Mouse (Mus musculus): ENCODE results near the gene Gm28053. TPM values are rescaled to one million over a fixed set of nuclear protein-coding genes. Genes with fewer than 3 reads are reported as not detected.

Gm28053 gene
- 0.94 TPM in 1 of 2 replicates, not detected in the other for polyA plus RNA-seq (2014; fragmentation: Nextera tagmentation; extraction: Ambion mirVana)

DNA sequence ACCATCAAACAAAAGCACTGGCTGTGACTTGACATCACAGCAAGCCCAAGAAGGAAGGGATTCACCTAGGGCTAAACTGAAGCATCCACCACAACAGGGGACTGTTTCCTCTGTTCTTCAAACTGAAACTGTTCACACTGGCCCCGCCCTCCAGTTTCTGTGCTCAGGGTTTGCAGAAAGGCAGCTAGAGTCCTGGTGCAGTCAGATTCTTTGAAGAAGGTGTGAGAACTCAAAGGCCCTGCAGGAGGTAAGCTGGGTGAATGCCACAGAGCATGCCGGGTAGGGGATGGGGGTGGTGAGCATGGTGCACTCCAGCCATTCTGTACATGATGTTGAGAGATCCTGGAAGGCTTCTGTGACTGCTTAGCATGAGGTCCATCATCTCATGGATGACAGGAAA lies at the start of gene Gm28053, which contains the start of gene Gimap7:
Gene Gm28053, plus strand, starts transcription at position 153 of the 400 bp plus-strand sequence.
Gene Gimap7, plus strand, starts transcription at position 167 of the 400 bp plus-strand sequence.
- H3K27ac ChIP-seq (ENCODE audit: low read depth, low read length) = no peak within 1 kb of the TSS
- no peaks in the 10 kb centered on the region for H3K9me3 ChIP-seq (ENCODE audit: control insufficient read depth, low read length)
- H3K4me1 ChIP-seq (replicated peaks; ENCODE audit: control insufficient read depth, insufficient read depth, low read length) = no peaks in the 10 kb centered on the region
- H3K36me3 ChIP-seq (ENCODE audit: control insufficient read depth, insufficient read depth, low read length) = no peaks in the 10 kb centered on the region
- ATAC-seq (replicated peaks; ENCODE audit: low FRiP score) (no peak), DNase-seq (ENCODE audit: low spot score) (no peak)
- WGBS = 52% methylated on average over 2 of the region's 2 CpGs
- H3K9ac ChIP-seq (ENCODE audit: low read length) = no peak within 1 kb of the TSS
- H3K4me3 ChIP-seq (ENCODE audit: low read depth, low read length) = no peak within 1 kb of the TSS
- H3K27me3 ChIP-seq (ENCODE audit: control insufficient read depth, insufficient read depth, low read length) = no peaks in the 10 kb centered on the region
- no peak within 1 kb of the TSS for H3K4me2 ChIP-seq (ENCODE audit: low read depth, low read length, severe bottlenecking)

DNA sequence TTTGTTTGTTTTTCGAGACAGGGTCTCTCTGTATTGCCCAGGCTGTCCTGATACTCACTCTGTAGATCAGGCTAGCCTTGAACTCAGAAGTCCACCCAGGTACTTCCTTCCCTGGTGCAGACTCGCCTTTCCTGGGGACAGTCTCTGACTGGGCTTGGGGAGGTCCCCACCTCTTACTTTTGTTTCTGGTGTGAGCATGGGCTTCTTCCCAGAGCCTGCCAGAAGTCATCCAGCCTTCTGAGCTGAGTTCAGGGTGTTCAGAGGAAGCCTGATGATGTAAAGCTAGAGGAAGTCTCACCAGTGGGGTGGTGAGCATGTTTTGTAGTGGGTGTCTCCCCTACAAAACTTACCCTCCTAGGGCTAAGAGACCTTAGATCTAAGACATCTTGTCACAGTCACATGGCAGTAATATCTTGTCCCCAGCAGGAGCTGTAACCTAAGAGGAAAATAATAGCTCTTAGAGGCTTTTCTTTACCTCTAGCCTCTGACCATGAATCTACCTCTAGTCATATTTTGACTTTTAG lies 48.9 kb upstream of the Gm28053 start:
- Histone ChIP-seq H3K27me3 (ENCODE audit: control insufficient read depth, insufficient read depth, low read length) (no peaks in the 10 kb centered on the region), H3K9ac (ENCODE audit: low read length) (no peak overlapping the region), H3K4me1 (replicated peaks; ENCODE audit: control insufficient read depth, insufficient read depth, low read length) (no peaks in the 10 kb centered on the region), H3K27ac (ENCODE audit: low read depth, low read length) (no peak overlapping the region), H3K36me3 (ENCODE audit: control insufficient read depth, insufficient read depth, low read length) (no peaks in the 10 kb centered on the region), H3K4me2 (ENCODE audit: low read depth, low read length, severe bottlenecking) (no peak overlapping the region), H3K9me3 (ENCODE audit: control insufficient read depth, low read length) (no peaks in the 10 kb centered on the region), H3K4me3 (ENCODE audit: low read depth, low read length) (no peak overlapping the region)
- ATAC-seq (replicated peaks; ENCODE audit: low FRiP score) (no peak), DNase-seq (ENCODE audit: low spot score) (no peak)
- 75% methylated on average over 2 of the region's 2 CpGs for WGBS

GRCm38 (mm10) chr6:48674291-48675058 lies 43.9 kb upstream of the Gm28053 start:
- Histone ChIP-seq H3K27me3 (ENCODE audit: control insufficient read depth, insufficient read depth, low read length) (no peaks in the 10 kb centered on the region), H3K4me2 (ENCODE audit: low read depth, low read length, severe bottlenecking) (no peak overlapping the region), H3K27ac (ENCODE audit: low read depth, low read length) (no peak overlapping the region), H3K9ac (ENCODE audit: low read length) (no peak overlapping the region), H3K4me3 (ENCODE audit: low read depth, low read length) (no peak overlapping the region), H3K9me3 (ENCODE audit: control insufficient read depth, low read length) (no peaks in the 10 kb centered on the region), H3K4me1 (replicated peaks; ENCODE audit: control insufficient read depth, insufficient read depth, low read length) (no peaks in the 10 kb centered on the region), H3K36me3 (ENCODE audit: control insufficient read depth, insufficient read depth, low read length) (no peaks in the 10 kb centered on the region)
- no peak for DNase-seq (ENCODE audit: low spot score)
- WGBS = 95% methylated on average over 9 of the region's 9 CpGs
- no peak for ATAC-seq (replicated peaks; ENCODE audit: low FRiP score)

- no peak overlapping the region for H3K4me2 ChIP-seq (ENCODE audit: low read depth, low read length, severe bottlenecking)
Measured at GRCm38 (mm10) chr6:48675400-48675930, 42.9 kb upstream of the Gm28053 start.

DNA sequence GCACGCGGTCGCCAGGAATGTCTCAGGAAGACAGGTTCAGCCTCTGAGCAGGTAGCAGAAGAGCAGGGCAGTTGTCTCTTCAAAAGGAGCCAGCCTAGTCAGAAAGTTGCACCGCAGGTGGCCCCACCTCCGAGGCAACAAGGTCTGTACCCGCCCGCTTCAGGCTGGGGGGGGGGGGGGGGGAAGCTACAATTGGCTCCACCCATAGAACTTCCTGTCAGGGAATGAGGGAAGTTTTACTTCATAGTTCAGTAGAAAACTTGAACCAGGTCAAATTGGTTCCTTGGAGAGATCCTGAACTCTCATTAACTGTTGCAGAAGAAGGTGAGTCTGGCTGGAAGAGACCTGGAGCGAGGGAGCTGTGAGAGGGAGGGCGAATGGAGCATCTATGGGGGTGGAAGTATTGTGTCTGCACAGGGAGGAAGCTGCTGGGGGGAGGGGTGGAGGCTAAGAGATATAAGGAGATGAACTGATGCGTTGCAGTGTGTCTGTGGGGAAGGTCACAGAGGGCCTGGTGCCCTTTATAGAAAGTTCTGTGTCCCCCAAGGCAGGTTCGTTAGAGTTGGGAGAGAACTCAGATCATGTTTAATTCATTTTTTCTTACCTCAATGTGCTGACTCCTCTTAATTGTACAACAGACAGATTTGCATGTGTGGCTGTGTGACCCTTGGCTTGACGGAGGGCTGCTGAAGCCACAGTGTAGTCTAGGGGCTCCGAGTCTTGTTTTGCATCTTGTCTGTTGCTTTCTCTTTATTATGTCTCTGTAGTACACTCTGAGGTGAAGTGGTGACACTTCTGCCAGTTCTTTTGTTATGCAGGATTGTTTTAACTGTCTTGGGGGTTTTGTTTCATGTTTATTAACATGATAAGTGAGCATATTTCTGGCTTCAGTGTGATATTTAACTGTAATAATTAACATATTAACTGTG lies 42.2 kb upstream of the Gm28053 start, which contains the start of gene Gimap9:
Gene Gimap9, plus strand, starts transcription at position 199 of the 929 bp plus-strand sequence.
- Histone ChIP-seq H3K27me3 (ENCODE audit: control insufficient read depth, insufficient read depth, low read length) (no peaks in the 10 kb centered on the region), H3K4me3 (ENCODE audit: low read depth, low read length) (no peak within 1 kb of the TSS), H3K4me1 (replicated peaks; ENCODE audit: control insufficient read depth, insufficient read depth, low read length) (no peaks in the 10 kb centered on the region), H3K9ac (ENCODE audit: low read length) (no peak within 1 kb of the TSS), H3K27ac (ENCODE audit: low read depth, low read length) (no peak within 1 kb of the TSS), H3K4me2 (ENCODE audit: low read depth, low read length, severe bottlenecking) (no peak within 1 kb of the TSS), H3K9me3 (ENCODE audit: control insufficient read depth, low read length) (no peaks in the 10 kb centered on the region), H3K36me3 (ENCODE audit: control insufficient read depth, insufficient read depth, low read length) (no peaks in the 10 kb centered on the region)
- WGBS = 27% methylated on average over 11 of the region's 13 CpGs
- DNase-seq (ENCODE audit: low spot score) = peak; percentile 53
- ATAC-seq (replicated peaks; ENCODE audit: low FRiP score) = no peak

More at GRCm38 (mm10) chr6:48675400-48675930, 42.9 kb upstream of the Gm28053 start:
- WGBS = 44% methylated on average over 10 of the region's 10 CpGs
- no peak for ATAC-seq (replicated peaks; ENCODE audit: low FRiP score)
- no peak overlapping the region for H3K4me3 ChIP-seq (ENCODE audit: low read depth, low read length)
- no peaks in the 10 kb centered on the region for H3K9me3 ChIP-seq (ENCODE audit: control insufficient read depth, low read length)
- no peak overlapping the region for H3K27ac ChIP-seq (ENCODE audit: low read depth, low read length)
- no peaks in the 10 kb centered on the region for H3K36me3 ChIP-seq (ENCODE audit: control insufficient read depth, insufficient read depth, low read length)
- no peak for DNase-seq (ENCODE audit: low spot score)
- no peaks in the 10 kb centered on the region for H3K27me3 ChIP-seq (ENCODE audit: control insufficient read depth, insufficient read depth, low read length)
- no peaks in the 10 kb centered on the region for H3K4me1 ChIP-seq (replicated peaks; ENCODE audit: control insufficient read depth, insufficient read depth, low read length)
- no peak overlapping the region for H3K9ac ChIP-seq (ENCODE audit: low read length)

DNA sequence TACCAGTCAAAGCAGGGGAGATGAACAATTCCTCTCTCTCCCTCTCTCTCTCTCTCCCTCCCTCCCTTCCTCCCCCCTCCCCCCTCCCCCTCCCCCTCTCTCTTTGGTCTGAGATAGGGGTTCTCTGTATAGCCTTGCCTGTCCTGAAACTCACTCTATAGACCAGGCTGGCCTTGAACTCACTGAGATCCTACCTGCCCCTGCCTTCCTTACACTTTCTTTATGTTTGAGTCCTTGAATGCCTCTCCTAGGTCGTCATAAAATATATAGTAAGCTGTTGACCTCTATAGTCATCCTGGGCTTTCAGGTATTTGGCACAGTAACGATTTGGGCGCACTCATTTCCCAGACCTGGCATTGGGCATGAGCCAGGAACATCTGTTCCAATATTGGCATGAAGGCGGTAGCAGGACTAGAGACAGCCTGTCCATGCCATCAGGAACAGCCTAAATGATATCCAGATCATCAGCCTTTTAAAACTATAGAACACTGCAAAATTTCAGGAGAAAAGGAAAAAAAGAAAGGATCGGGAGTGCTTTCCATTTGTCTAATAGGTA lies 41.5 kb upstream of the Gm28053 start:
- Histone ChIP-seq H3K27me3 (ENCODE audit: control insufficient read depth, insufficient read depth, low read length) (no peaks in the 10 kb centered on the region), H3K27ac (ENCODE audit: low read depth, low read length) (no peak overlapping the region), H3K4me1 (replicated peaks; ENCODE audit: control insufficient read depth, insufficient read depth, low read length) (no peaks in the 10 kb centered on the region), H3K9me3 (ENCODE audit: control insufficient read depth, low read length) (no peaks in the 10 kb centered on the region), H3K4me2 (ENCODE audit: low read depth, low read length, severe bottlenecking) (no peak overlapping the region), H3K36me3 (ENCODE audit: control insufficient read depth, insufficient read depth, low read length) (no peaks in the 10 kb centered on the region), H3K4me3 (ENCODE audit: low read depth, low read length) (no peak overlapping the region), H3K9ac (ENCODE audit: low read length) (no peak overlapping the region)
- DNase-seq (ENCODE audit: low spot score) (no peak), ATAC-seq (replicated peaks; ENCODE audit: low FRiP score) (no peak)
- WGBS = 86% methylated on average over 5 of the region's 5 CpGs

DNA sequence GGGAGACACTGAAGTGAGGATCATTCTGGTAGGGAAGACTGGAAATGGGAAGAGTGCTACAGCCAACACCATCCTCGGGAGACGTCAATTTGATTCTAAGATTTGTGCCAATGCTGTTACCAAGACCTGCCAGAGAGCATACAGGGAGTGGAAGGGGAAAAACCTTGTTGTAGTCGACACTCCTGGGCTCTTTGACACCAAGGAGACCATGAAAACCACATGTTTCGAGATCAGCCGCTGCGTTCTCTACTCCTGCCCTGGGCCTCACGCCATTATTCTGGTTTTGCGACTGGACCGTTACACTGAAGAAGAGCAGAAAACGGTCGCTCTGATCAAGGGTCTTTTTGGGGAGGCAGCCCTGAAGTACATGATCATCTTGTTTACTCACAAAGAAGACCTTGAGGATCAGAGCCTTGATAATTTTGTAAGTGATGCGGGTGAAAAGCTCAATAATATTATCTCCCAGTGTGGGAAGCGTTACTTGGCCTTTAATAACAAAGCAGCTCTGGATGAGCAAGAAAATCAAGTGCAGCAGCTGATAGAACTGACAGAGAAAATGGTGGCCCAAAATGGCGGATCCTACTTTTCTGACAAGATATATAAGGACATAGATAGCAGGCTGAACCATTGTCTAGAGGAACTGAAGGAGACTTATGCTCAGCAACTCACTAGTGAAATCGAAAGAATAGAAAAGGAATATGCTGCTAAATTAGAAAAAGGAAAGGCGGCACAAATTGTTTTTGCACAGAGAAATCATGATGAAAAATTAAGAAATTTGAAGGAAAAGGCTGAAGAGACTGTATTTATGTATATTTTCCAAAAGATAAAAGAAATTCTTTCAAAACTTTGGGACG lies 40.7 kb upstream of the Gm28053 start:
- no peaks in the 10 kb centered on the region for H3K4me1 ChIP-seq (replicated peaks; ENCODE audit: control insufficient read depth, insufficient read depth, low read length)
- H3K27ac ChIP-seq (ENCODE audit: low read depth, low read length) = no peak overlapping the region
- 93% methylated on average over 17 of the region's 17 CpGs for WGBS
- no peaks in the 10 kb centered on the region for H3K36me3 ChIP-seq (ENCODE audit: control insufficient read depth, insufficient read depth, low read length)
- H3K9me3 ChIP-seq (ENCODE audit: control insufficient read depth, low read length) = no peaks in the 10 kb centered on the region
- no peak overlapping the region for H3K4me2 ChIP-seq (ENCODE audit: low read depth, low read length, severe bottlenecking)
- no peaks in the 10 kb centered on the region for H3K27me3 ChIP-seq (ENCODE audit: control insufficient read depth, insufficient read depth, low read length)
- H3K9ac ChIP-seq (ENCODE audit: low read length) = no peak overlapping the region
- H3K4me3 ChIP-seq (ENCODE audit: low read depth, low read length) = no peak overlapping the region
- ATAC-seq (replicated peaks; ENCODE audit: low FRiP score) (no peak), DNase-seq (ENCODE audit: low spot score) (no peak)
